Mouse (Mus musculus) forebrain, embryonic 11.5 days (tissue): Measurements from ENCODE around the gene Tbc1d14. TPM values are rescaled to one million over a fixed set of nuclear protein-coding genes. Genes with fewer than 3 reads are reported as not detected.

Source experiments
- ATAC-seq: fragments of 200-750 bp; cut with Nextera tagmentation; replicated peaks from 2 replicates; pipeline ENCODE4 v1.8.0; 2017; ENCODE audit warnings: moderate TSS enrichment; ENCODE audit not compliant: low FRiP score
- DNase-seq: peaks from one replicate; pipeline ENCODE4 v3.0.0-alpha.2; 2017; ENCODE audit warnings: low spot score
- H3K27ac ChIP-seq: fragments of 300-500 bp; sonication (generic); 2 replicates; pipeline ENCODE4 v1.5.1; 2014; ENCODE audit warnings: low read depth, low read length
- H3K27me3 ChIP-seq: fragments of 300-500 bp; sonication (generic); 2 replicates; pipeline ENCODE4 v1.6.1; 2014; ENCODE audit warnings: mild to moderate bottlenecking, low read length, mixed read lengths; ENCODE audit not compliant: control insufficient read depth, insufficient read depth
- H3K36me3 ChIP-seq: fragments of 300-500 bp; sonication (generic); 2 replicates; pipeline ENCODE4 v1.6.1; 2014; ENCODE audit warnings: mild to moderate bottlenecking, low read length, moderate library complexity, mixed read lengths; ENCODE audit not compliant: control insufficient read depth, insufficient read depth
- H3K4me1 ChIP-seq: fragments of 300-500 bp; sonication (generic); replicated peaks from 2 replicates; pipeline ENCODE4 v1.6.1; 2014; ENCODE audit warnings: low read length, mixed read lengths; ENCODE audit not compliant: control insufficient read depth, insufficient read depth
- H3K4me2 ChIP-seq: fragments of 300-500 bp; sonication (generic); 2 replicates; pipeline ENCODE4 v1.6.1; 2014; ENCODE audit warnings: low read depth, mild to moderate bottlenecking, low read length, moderate library complexity, mixed read lengths; ENCODE audit not compliant: severe bottlenecking
- H3K4me3 ChIP-seq: fragments of 300-500 bp; sonication (generic); 2 replicates; pipeline ENCODE4 v1.5.1; 2014; ENCODE audit warnings: low read depth, low read length
- H3K9ac ChIP-seq: fragments of 300-500 bp; sonication (generic); 2 replicates; pipeline ENCODE4 v1.6.1; 2014; ENCODE audit warnings: low read length
- H3K9me3 ChIP-seq: fragments of 300-500 bp; sonication (generic); 2 replicates; pipeline ENCODE4 v1.6.1; 2016; ENCODE audit warnings: low read length, mixed read lengths; ENCODE audit not compliant: control insufficient read depth
- WGBS: fragments of 180-500 bp; shearing (Covaris S2); extraction: QIAGEN DNeasy Blood & Tissue Kit; methylation state at CpG from one replicate; pipeline ENCODE4 v1.1.7; 2014; 5-methylcytosine and 5-hydroxymethylcytosine counted together
- polyA plus RNA-seq: library from polyadenylated mRNA; unstranded; fragments of >200 nt; fragmentation: Nextera tagmentation; extraction: Ambion mirVana; gene quantifications from 2 replicates; pipeline ENCODE4 v1.2.1, GENCODE M21; 2014

Gene Tbc1d14
- polyA plus RNA-seq, 1 experiment from 2014 or later, result 50.8 TPM

- peaks cover 7% of the 10 kb centered on the region; the same call in 1 of the 2 replicates for H3K36me3 ChIP-seq
- no peak overlapping the region for H3K27ac ChIP-seq
- 87% methylated on average over 5 of the region's 5 CpGs for WGBS
- no peak overlapping the region for H3K4me3 ChIP-seq
- no peaks in the 10 kb centered on the region for H3K9me3 ChIP-seq
- DNase-seq (no peak), ATAC-seq (no peak)
- no peak overlapping the region for H3K9ac ChIP-seq
- H3K4me1 ChIP-seq, result no peaks in the 10 kb centered on the region
- H3K27me3 ChIP-seq, result no peaks in the 10 kb centered on the region
- H3K4me2 ChIP-seq, result no peak overlapping the region
These were observed 10.0 kb upstream of the Tbc1d14 start for GRCm38 (mm10) chr5:36603031-36603430.

DNA sequence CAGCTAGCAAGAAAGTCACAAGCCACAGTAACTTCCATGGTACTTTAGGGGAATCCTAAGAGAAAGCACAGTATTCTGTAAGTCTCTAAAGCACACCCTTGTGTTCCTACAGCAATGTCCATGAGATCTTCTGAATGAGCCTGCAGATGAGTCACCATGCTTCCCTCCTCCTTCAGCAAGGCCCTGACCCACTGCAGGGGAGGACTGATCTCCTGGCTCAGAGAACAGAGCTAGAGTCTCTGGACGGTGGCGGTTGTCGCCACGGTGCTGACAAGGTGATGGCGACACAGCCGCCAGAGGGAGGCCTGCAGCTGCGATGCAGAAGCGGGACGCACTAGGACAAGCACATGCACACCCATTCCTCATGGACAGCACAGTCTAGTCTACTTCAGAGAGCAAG is 9.0 kb upstream of the Tbc1d14 start:
- DNase-seq, result no peak
- Histone ChIP-seq H3K9me3 (no peaks in the 10 kb centered on the region), H3K27me3 (no peaks in the 10 kb centered on the region), H3K4me3 (no peak overlapping the region), H3K9ac (no peak overlapping the region), H3K4me2 (no peak overlapping the region), H3K4me1 (no peaks in the 10 kb centered on the region), H3K27ac (no peak overlapping the region), H3K36me3 (peaks cover 7% of the 10 kb centered on the region; the same call in 1 of the 2 replicates)
- ATAC-seq, result no peak
- WGBS, result 91% methylated on average over 9 of the region's 9 CpGs

DNA sequence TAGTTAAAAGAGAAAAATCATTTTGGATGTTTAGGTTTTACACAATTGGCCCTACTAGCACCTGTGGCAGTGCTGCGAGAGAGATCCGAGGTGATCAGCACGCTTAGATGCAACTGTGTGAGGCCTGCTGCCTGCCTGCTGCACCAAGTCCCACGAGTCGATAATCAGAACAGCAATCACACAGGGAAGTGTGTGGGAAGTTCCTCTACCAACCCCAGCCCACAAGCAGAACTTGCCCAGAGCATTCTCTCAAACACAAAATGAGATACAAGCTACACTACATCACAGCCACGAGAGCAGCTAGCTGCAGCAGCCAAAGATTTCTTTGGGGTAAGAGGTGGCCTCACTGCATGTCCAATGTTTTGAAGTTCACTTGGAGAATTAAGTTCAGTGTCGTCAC is 8.4 kb upstream of the Tbc1d14 start:
- no peaks in the 10 kb centered on the region for H3K9me3 ChIP-seq
- 96% methylated on average over 7 of the region's 7 CpGs for whole genome bisulfite sequencing
- no peak overlapping the region for H3K4me3 ChIP-seq
- DNase-seq (no peak), ATAC-seq (no peak)
- H3K9ac ChIP-seq, result no peak overlapping the region
- peaks cover 7% of the 10 kb centered on the region; the same call in 1 of the 2 replicates for H3K36me3 ChIP-seq
- no peaks in the 10 kb centered on the region for H3K4me1 ChIP-seq
- H3K27me3 ChIP-seq, result no peaks in the 10 kb centered on the region
- no peak overlapping the region for H3K27ac ChIP-seq
- H3K4me2 ChIP-seq, result no peak overlapping the region

GRCm38 (mm10) chr5:36598883-36599282 is 5.8 kb upstream of the Tbc1d14 start:
- DNase-seq, result no peak

GRCm38 (mm10) chr5:36597653-36598052 is 4.6 kb upstream of the Tbc1d14 start:
- peaks cover 7% of the 10 kb centered on the region; the same call in 1 of the 2 replicates for H3K36me3 ChIP-seq
- WGBS, result 36% methylated on average over 4 of the region's 4 CpGs
- H3K9ac ChIP-seq, result no peak overlapping the region
- no peak for ATAC-seq
- no peaks in the 10 kb centered on the region for H3K9me3 ChIP-seq
- H3K4me2 ChIP-seq, result no peak overlapping the region
- no peak overlapping the region for H3K27ac ChIP-seq
- no peak overlapping the region for H3K4me3 ChIP-seq
- no peaks in the 10 kb centered on the region for H3K27me3 ChIP-seq
- no peak for DNase-seq
- no peaks in the 10 kb centered on the region for H3K4me1 ChIP-seq

More at GRCm38 (mm10) chr5:36598883-36599282, 5.8 kb upstream of the Tbc1d14 start:
- Histone ChIP-seq H3K9me3 (no peaks in the 10 kb centered on the region), H3K36me3 (peaks cover 7% of the 10 kb centered on the region; the same call in 1 of the 2 replicates), H3K4me3 (no peak overlapping the region), H3K27ac (no peak overlapping the region), H3K4me1 (no peaks in the 10 kb centered on the region), H3K4me2 (no peak overlapping the region), H3K9ac (no peak overlapping the region), H3K27me3 (no peaks in the 10 kb centered on the region)
- ATAC-seq, result no peak
- 93% methylated on average over 1 of the region's 1 CpGs for WGBS

- no peaks in the 10 kb centered on the region for H3K4me1 ChIP-seq
- no peak overlapping the region for H3K27ac ChIP-seq
- no peak overlapping the region for H3K4me2 ChIP-seq
- no peak overlapping the region for H3K9ac ChIP-seq
- H3K36me3 ChIP-seq, result no peaks in the 10 kb centered on the region; the same call in 1 of the 2 replicates
- no peak for ATAC-seq
- no peak overlapping the region for H3K4me3 ChIP-seq
- DNase-seq, result no peak
- no peaks in the 10 kb centered on the region for H3K27me3 ChIP-seq
- 81% methylated on average over 5 of the region's 5 CpGs for WGBS
- no peaks in the 10 kb centered on the region for H3K9me3 ChIP-seq
These were observed 3.1 kb upstream of the Tbc1d14 start for GRCm38 (mm10) chr5:36596225-36596624.

GRCm38 (mm10) chr5:36595115-36595514 is 2.0 kb upstream of the Tbc1d14 start:
- no peak overlapping the region for H3K9ac ChIP-seq
- no peaks in the 10 kb centered on the region for H3K9me3 ChIP-seq
- no peak for ATAC-seq
- no peaks in the 10 kb centered on the region for H3K27me3 ChIP-seq
- no peak overlapping the region for H3K4me2 ChIP-seq
- no peaks in the 10 kb centered on the region for H3K4me1 ChIP-seq
- H3K27ac ChIP-seq, result no peak overlapping the region
- DNase-seq, result no peak
- H3K36me3 ChIP-seq, result no peaks in the 10 kb centered on the region; the same call in 1 of the 2 replicates
- 40% methylated on average over 3 of the region's 3 CpGs for WGBS
- no peak overlapping the region for H3K4me3 ChIP-seq

DNA sequence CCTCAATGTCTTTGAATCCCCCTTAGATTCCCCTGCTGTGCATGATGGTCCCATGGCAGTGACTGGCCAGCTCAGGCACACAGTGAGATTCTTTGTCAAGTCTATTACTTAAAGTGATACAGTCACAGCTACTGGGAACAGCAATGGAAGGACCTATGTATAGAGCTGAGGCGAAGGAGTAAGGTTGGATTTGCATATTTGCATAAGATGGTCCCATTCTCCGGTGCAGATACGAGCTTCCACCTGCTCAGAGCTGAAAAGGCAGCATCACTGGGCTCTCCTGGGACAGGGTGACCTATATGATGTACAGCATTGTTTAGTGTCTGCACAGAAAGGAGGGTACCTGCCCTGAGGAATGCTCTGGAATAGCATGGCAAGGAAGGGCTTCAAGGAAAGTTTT is 1.3 kb upstream of the Tbc1d14 start:
- H3K9me3 ChIP-seq, result no peaks in the 10 kb centered on the region
- no peak overlapping the region for H3K9ac ChIP-seq
- ATAC-seq (no peak), DNase-seq (no peak)
- H3K4me3 ChIP-seq, result no peak overlapping the region
- no peaks in the 10 kb centered on the region for H3K4me1 ChIP-seq
- H3K4me2 ChIP-seq, result no peak overlapping the region
- no peaks in the 10 kb centered on the region; the same call in 1 of the 2 replicates for H3K36me3 ChIP-seq
- WGBS, result 72% methylated on average over 3 of the region's 3 CpGs
- H3K27ac ChIP-seq, result no peak overlapping the region
- H3K27me3 ChIP-seq, result no peaks in the 10 kb centered on the region

- Histone ChIP-seq H3K9ac (no peak overlapping the region), H3K4me1 (no peaks in the 10 kb centered on the region), H3K9me3 (no peaks in the 10 kb centered on the region), H3K4me3 (no peak overlapping the region), H3K27me3 (no peaks in the 10 kb centered on the region), H3K4me2 (no peak overlapping the region), H3K27ac (no peak overlapping the region), H3K36me3 (no peaks in the 10 kb centered on the region)
- ATAC-seq, result no peak
- WGBS, result 86% methylated on average over 5 of the region's 5 CpGs
- no peak for DNase-seq
These were observed 2.6 kb downstream of the Tbc1d14 start for GRCm38 (mm10) chr5:36590499-36590920.
